Mouse (Mus musculus): Measurements from ENCODE around the gene Tns4.

DNA sequence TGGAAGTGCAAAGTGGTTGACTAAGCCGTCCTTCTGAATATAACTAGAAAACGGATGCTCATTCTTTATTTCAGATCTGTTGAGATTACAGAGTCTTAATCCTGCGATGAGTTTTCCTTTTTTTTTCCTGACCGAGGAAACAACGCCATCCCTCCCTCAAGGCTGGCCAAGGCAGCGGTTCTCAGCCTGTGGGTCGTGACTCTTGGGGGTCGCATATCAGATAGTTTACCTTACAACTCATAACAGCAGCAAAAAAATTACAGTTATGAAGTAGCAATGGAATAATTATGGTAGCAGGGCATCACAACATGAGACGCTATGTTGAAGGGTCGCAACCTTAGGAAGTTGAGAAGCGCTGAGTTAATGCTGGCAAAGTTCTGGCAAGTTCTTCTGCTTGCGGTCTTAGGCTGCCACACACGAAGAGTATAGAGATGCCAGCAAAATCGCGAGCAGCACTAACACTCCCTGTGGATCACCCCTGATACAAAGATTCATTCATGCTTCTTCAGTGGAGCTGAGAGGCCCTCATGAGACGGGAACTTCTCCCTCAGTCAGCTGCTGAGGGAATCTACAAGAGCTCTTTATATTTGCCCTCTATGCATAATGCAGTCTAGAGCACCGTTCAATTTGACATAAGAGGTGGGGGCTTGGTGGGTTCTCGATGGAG, 64.5 kb downstream of the Tns4 start:
- TF ChIP-seq POLR2A (IDR thresholded peaks at IDR 0.05; ENCODE audit: insufficient read depth, low read length) (no peak), CTCF (IDR thresholded peaks at IDR 0.05; ENCODE audit: low read depth, low read length) (no peak), EP300 (IDR thresholded peaks at IDR 0.05; ENCODE audit: insufficient read depth, low read depth, low read length) (no peak)
